Mouse (Mus musculus) stomach, embryonic 16.5 days (tissue): ENCODE measurements around the gene Itk. TPM values are rescaled to one million over a fixed set of nuclear protein-coding genes. Genes with fewer than 3 reads are reported as not detected.

Experiments used
- ATAC-seq: fragments of 200-750 bp; cut with Nextera tagmentation; 2 replicates; pipeline ENCODE4 v1.8.0; 2017; ENCODE audit warnings: moderate number of reproducible peaks, moderate TSS enrichment; ENCODE audit not compliant: insufficient read depth, low FRiP score
- H3K27ac ChIP-seq: fragments of 300-500 bp; sonication (generic); 2 replicates; pipeline ENCODE4 v1.5.1; 2014; ENCODE audit warnings: low read length
- H3K27me3 ChIP-seq: fragments of 300-500 bp; sonication (generic); 2 replicates; pipeline ENCODE4 v1.6.1; 2014; ENCODE audit warnings: low read length, control low read depth, mixed read lengths; ENCODE audit not compliant: control insufficient read depth, insufficient read depth
- H3K36me3 ChIP-seq: fragments of 300-500 bp; sonication (generic); 2 replicates; pipeline ENCODE4 v1.6.1; 2014; ENCODE audit warnings: low read length; ENCODE audit not compliant: control insufficient read depth, insufficient read depth
- H3K4me1 ChIP-seq: fragments of 300-500 bp; sonication (generic); 2 replicates; pipeline ENCODE4 v1.6.1; 2014; ENCODE audit warnings: low read length, control low read depth, mixed read lengths; ENCODE audit not compliant: control insufficient read depth, insufficient read depth
- H3K4me2 ChIP-seq: fragments of 300-500 bp; sonication (generic); 2 replicates; pipeline ENCODE4 v1.6.1; 2014; ENCODE audit warnings: low read depth, low read length, mixed read lengths
- H3K4me3 ChIP-seq: fragments of 300-500 bp; sonication (generic); replicated peaks from 2 replicates; pipeline ENCODE4 v1.5.1; 2014; ENCODE audit warnings: mild to moderate bottlenecking, low read length
- H3K9ac ChIP-seq: fragments of 300-500 bp; sonication (generic); 2 replicates; pipeline ENCODE4 v1.6.1; 2014; ENCODE audit warnings: low read length
- H3K9me3 ChIP-seq: fragments of 300-500 bp; sonication (generic); replicated peaks from 2 replicates; pipeline ENCODE4 v1.6.1; 2016; ENCODE audit warnings: low read length, control low read depth; ENCODE audit not compliant: control insufficient read depth
- WGBS: fragments of 180-500 bp; shearing (Covaris S2); extraction: QIAGEN DNeasy Blood & Tissue Kit; methylation state at CpG from one replicate; pipeline ENCODE4 v1.1.7; 2014; 5-methylcytosine and 5-hydroxymethylcytosine counted together
- polyA plus RNA-seq: library from polyadenylated mRNA; unstranded; fragments of >200 nt; fragmentation: Nextera tagmentation; extraction: Ambion mirVana; gene quantifications from 2 replicates; pipeline ENCODE4 v1.2.1, GENCODE M21; 2015

Gene Itk
- polyA plus RNA-seq, 1 experiment from 2014 or later, result 0.49 TPM

- Histone ChIP-seq H3K4me2 (no peak overlapping the region), H3K36me3 (no peaks in the 10 kb centered on the region), H3K9me3 (no peaks in the 10 kb centered on the region), H3K4me1 (peaks cover 8% of the 10 kb centered on the region), H3K27ac (no peak overlapping the region), H3K9ac (no peak overlapping the region), H3K27me3 (no peaks in the 10 kb centered on the region), H3K4me3 (no peak overlapping the region)
- 76% methylated on average over 6 of the region's 6 CpGs for WGBS
- ATAC-seq, result no peak
Measured at GRCm38 (mm10) chr11:46313851-46314250, 75.5 kb downstream of the Itk start.

GRCm38 (mm10) chr11:46312523-46313035, 76.7 kb downstream of the Itk start, which contains the start of gene Cyfip2:
Gene Cyfip2, minus strand, starts transcription at chr11:46312859.
- ATAC-seq, result no peak
- H3K27ac ChIP-seq, result no peak within 1 kb of the TSS

GRCm38 (mm10) chr11:46311703-46312522, 77.4 kb downstream of the Itk start:
- H3K9me3 ChIP-seq, result no peaks in the 10 kb centered on the region
- under 1% methylated on average over 68 of the region's 71 CpGs for WGBS
- H3K4me1 ChIP-seq, result peaks cover 8% of the 10 kb centered on the region
- H3K27me3 ChIP-seq, result no peaks in the 10 kb centered on the region
- peak overlapping the region; percentile 79 for H3K9ac ChIP-seq
- H3K36me3 ChIP-seq, result no peaks in the 10 kb centered on the region
- H3K4me2 ChIP-seq, result peak overlapping the region; percentile 98
- peak overlapping the region; percentile 76 for H3K4me3 ChIP-seq
- no peak overlapping the region for H3K27ac ChIP-seq
- ATAC-seq, result peak; percentile 84

More at GRCm38 (mm10) chr11:46312523-46313035, 76.7 kb downstream of the Itk start, which contains the start of gene Cyfip2:
- Histone ChIP-seq H3K27me3 (no peaks in the 10 kb centered on the region), H3K9ac (peak within 1 kb of the TSS; percentile 79), H3K4me3 (peak within 1 kb of the TSS; percentile 76), H3K4me2 (peak within 1 kb of the TSS; percentile 98), H3K4me1 (peaks cover 8% of the 10 kb centered on the region), H3K36me3 (no peaks in the 10 kb centered on the region), H3K9me3 (no peaks in the 10 kb centered on the region)
- 6% methylated on average over 14 of the region's 14 CpGs for WGBS

GRCm38 (mm10) chr11:46311181-46311702, 78.1 kb downstream of the Itk start:
- Histone ChIP-seq H3K4me3 (peak overlapping the region; percentile 76), H3K9ac (peak overlapping the region; percentile 79), H3K36me3 (no peaks in the 10 kb centered on the region), H3K4me1 (peaks cover 8% of the 10 kb centered on the region), H3K27me3 (no peaks in the 10 kb centered on the region), H3K4me2 (peak overlapping the region; percentile 98), H3K27ac (no peak overlapping the region), H3K9me3 (no peaks in the 10 kb centered on the region)
- WGBS, result 11% methylated on average over 14 of the region's 14 CpGs
- peak; percentile 15; the same call in 1 of the 2 replicates for ATAC-seq

- H3K4me1 ChIP-seq, result peaks cover 8% of the 10 kb centered on the region
- no peak overlapping the region for H3K9ac ChIP-seq
- no peak for ATAC-seq
- H3K4me3 ChIP-seq, result no peak overlapping the region
- H3K36me3 ChIP-seq, result no peaks in the 10 kb centered on the region
- WGBS, result 65% methylated on average over 5 of the region's 5 CpGs
- H3K27me3 ChIP-seq, result no peaks in the 10 kb centered on the region
- H3K9me3 ChIP-seq, result no peaks in the 10 kb centered on the region
- no peak overlapping the region for H3K27ac ChIP-seq
- H3K4me2 ChIP-seq, result peak overlapping the region; percentile 10; the same call in 1 of the 2 replicates
Measured at GRCm38 (mm10) chr11:46310647-46311063, 78.7 kb downstream of the Itk start.

- 72% methylated on average over 10 of the region's 10 CpGs for WGBS
- Histone ChIP-seq H3K9ac (no peak overlapping the region), H3K27ac (no peak overlapping the region), H3K27me3 (no peaks in the 10 kb centered on the region), H3K36me3 (no peaks in the 10 kb centered on the region), H3K4me3 (no peak overlapping the region), H3K9me3 (no peaks in the 10 kb centered on the region), H3K4me1 (peaks cover 8% of the 10 kb centered on the region), H3K4me2 (no peak overlapping the region)
- ATAC-seq, result no peak
Measured at GRCm38 (mm10) chr11:46309808-46310555, 79.3 kb downstream of the Itk start.

- no peak for ATAC-seq
- Histone ChIP-seq H3K9ac (no peak overlapping the region), H3K4me3 (no peak overlapping the region), H3K9me3 (no peaks in the 10 kb centered on the region), H3K4me2 (no peak overlapping the region), H3K27ac (no peak overlapping the region), H3K36me3 (no peaks in the 10 kb centered on the region), H3K4me1 (peaks cover 8% of the 10 kb centered on the region), H3K27me3 (no peaks in the 10 kb centered on the region)
- WGBS, result 76% methylated on average over 20 of the region's 20 CpGs
Measured at GRCm38 (mm10) chr11:46309111-46309741, 80.1 kb downstream of the Itk start.

GRCm38 (mm10) chr11:46308271-46308974, 80.9 kb downstream of the Itk start:
- H3K27me3 ChIP-seq, result no peaks in the 10 kb centered on the region
- H3K4me3 ChIP-seq, result no peak overlapping the region
- no peaks in the 10 kb centered on the region for H3K36me3 ChIP-seq
- H3K4me1 ChIP-seq, result peaks cover 8% of the 10 kb centered on the region
- no peak for ATAC-seq
- no peak overlapping the region for H3K4me2 ChIP-seq
- no peak overlapping the region for H3K9ac ChIP-seq
- WGBS, result 86% methylated on average over 11 of the region's 11 CpGs
- H3K27ac ChIP-seq, result no peak overlapping the region
- no peaks in the 10 kb centered on the region for H3K9me3 ChIP-seq
